Mouse (Mus musculus): ENCODE measurements around the gene Slc17a3. TPM values are rescaled to one million over a fixed set of nuclear protein-coding genes. Genes with fewer than 3 reads are reported as not detected.

Slc17a3 gene
- polyA plus RNA-seq, 1 experiment from 2014 or later, result 0.35 TPM

DNA sequence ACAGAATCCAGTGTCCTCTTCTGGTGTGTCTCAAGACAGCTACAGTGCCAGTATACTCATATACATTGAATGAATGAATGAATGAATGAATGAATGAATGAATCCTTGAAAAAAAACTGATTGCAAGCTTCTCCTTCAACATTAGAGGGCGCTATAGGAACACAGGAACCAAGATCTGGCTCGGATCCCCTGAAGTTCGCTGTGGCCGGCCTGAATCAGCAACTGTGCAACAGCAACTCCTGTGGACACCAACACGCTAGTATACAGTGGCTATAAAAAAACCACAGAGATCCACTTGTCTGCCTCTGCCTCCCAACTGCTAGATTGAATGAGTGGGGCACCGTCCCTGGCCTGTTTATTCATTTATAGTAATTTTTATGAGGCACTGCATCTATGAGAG, 6.2 kb upstream of the Slc17a3 start:
- H3K4me1 ChIP-seq (ENCODE audit: control insufficient read depth, insufficient read depth, low read length), result no peaks in the 10 kb centered on the region
- H3K27ac ChIP-seq (ENCODE audit: low read length), result no peak overlapping the region
- no peaks in the 10 kb centered on the region for H3K36me3 ChIP-seq (ENCODE audit: control insufficient read depth, insufficient read depth, low read length)
- H3K27me3 ChIP-seq (replicated peaks; ENCODE audit: control insufficient read depth, insufficient read depth, low read length), result no peaks in the 10 kb centered on the region
- no peaks in the 10 kb centered on the region for H3K9me3 ChIP-seq (ENCODE audit: control insufficient read depth, low read length)
- 6% methylated on average over 6 of the region's 6 CpGs for WGBS
- no peak overlapping the region for H3K4me3 ChIP-seq (ENCODE audit: low read length)
- no peak for ATAC-seq
- no peak overlapping the region for H3K9ac ChIP-seq (ENCODE audit: low read depth, low read length)
- no peak overlapping the region for H3K4me2 ChIP-seq (ENCODE audit: low read depth, low read length)

DNA sequence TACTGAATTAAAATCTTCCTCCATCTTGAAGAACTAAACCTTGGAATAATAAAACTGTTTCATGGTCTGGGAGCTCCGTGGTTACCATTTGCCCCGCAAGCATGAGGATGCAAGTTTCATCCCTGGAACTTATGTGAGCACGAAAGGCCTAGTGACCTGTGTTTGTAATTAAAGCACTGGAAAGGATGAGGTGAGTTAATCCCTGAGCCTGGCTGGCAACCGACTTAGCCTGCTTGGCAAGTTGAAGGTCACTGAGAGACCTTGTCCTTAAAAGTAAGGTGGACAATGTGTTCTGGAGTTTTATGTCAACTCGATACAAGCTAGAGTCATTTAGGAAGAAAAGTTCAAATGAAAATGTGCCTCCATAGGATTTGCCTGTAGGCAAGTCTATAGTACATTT, 4.4 kb upstream of the Slc17a3 start:
- ATAC-seq, result no peak
- Histone ChIP-seq H3K4me2 (ENCODE audit: low read depth, low read length) (no peak overlapping the region), H3K4me3 (ENCODE audit: low read length) (no peak overlapping the region), H3K27ac (ENCODE audit: low read length) (no peak overlapping the region), H3K27me3 (replicated peaks; ENCODE audit: control insufficient read depth, insufficient read depth, low read length) (no peaks in the 10 kb centered on the region), H3K9me3 (ENCODE audit: control insufficient read depth, low read length) (no peaks in the 10 kb centered on the region), H3K4me1 (ENCODE audit: control insufficient read depth, insufficient read depth, low read length) (no peaks in the 10 kb centered on the region), H3K9ac (ENCODE audit: low read depth, low read length) (no peak overlapping the region), H3K36me3 (ENCODE audit: control insufficient read depth, insufficient read depth, low read length) (no peaks in the 10 kb centered on the region)
- 92% methylated on average over 5 of the region's 5 CpGs for WGBS

DNA sequence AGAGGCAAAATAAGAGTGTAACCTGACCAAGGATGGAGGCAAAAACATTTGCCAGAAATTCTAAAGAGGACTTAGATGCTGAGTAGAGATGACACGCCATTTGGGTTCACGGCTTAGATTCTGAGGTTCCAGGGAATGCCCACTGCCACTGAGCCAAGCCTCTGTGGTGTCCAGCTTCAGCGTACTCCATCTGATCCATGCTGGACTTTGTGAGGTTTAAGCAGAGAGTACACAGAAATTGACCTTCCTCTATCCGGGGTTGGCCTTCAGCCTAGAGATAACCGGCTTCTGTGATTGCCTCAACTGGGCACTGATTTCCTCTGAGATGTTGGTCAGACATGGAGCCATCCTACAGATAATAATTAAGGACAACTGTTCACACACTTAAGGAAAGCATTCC, 2.6 kb upstream of the Slc17a3 start:
- 87% methylated on average over 5 of the region's 5 CpGs for WGBS
- Histone ChIP-seq H3K4me1 (ENCODE audit: control insufficient read depth, insufficient read depth, low read length) (no peaks in the 10 kb centered on the region), H3K9me3 (ENCODE audit: control insufficient read depth, low read length) (no peaks in the 10 kb centered on the region), H3K36me3 (ENCODE audit: control insufficient read depth, insufficient read depth, low read length) (no peaks in the 10 kb centered on the region), H3K9ac (ENCODE audit: low read depth, low read length) (no peak overlapping the region), H3K27me3 (replicated peaks; ENCODE audit: control insufficient read depth, insufficient read depth, low read length) (no peaks in the 10 kb centered on the region), H3K4me2 (ENCODE audit: low read depth, low read length) (no peak overlapping the region), H3K27ac (ENCODE audit: low read length) (no peak overlapping the region), H3K4me3 (ENCODE audit: low read length) (no peak overlapping the region)
- no peak for ATAC-seq

DNA sequence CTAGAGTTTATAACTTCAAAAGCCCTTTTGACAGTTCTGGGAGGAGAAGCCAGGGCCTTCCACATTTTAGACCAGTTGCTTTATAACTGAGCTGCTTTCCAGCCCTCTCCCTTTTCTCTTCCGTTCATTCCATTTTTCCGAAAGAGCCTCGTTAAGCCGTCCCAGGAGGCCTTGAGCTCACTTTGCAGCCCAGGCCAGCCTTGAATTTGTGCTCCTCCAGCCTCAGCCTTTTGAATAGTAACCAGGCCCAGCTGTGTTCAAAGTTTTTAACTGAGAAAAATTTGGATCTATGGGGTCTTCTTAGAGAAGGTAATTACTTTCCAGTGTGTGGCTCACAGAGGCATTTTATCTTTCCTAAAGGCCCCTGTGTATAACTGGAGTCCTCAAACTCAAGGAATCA, 6.6 kb downstream of the Slc17a3 start:
- 86% methylated on average over 4 of the region's 4 CpGs for WGBS
- H3K4me2 ChIP-seq (ENCODE audit: low read depth, low read length), result no peak overlapping the region

DNA sequence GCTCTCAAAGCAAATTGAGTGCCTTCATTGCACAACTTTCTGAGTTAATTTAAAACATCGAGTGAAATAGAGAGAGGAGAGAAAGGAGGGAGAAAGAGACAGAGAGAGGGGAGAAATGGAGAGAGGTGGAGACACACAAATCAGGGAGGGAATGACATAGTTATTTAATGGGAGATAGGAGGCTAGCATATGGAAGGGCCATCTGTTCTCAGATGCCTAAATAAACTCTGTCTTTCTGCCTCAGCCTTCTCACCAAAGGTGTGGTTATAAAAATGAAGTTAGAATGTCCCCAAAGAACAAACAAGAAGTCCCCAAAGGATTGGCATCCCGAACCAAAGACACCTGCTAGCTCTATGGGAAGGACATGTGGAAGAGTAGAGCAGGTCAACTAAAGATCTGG, 10.1 kb downstream of the Slc17a3 start:
- H3K4me1 ChIP-seq (ENCODE audit: control insufficient read depth, insufficient read depth, low read length), result no peaks in the 10 kb centered on the region
- H3K4me2 ChIP-seq (ENCODE audit: low read depth, low read length), result no peak overlapping the region
- no peak for ATAC-seq
- H3K36me3 ChIP-seq (ENCODE audit: control insufficient read depth, insufficient read depth, low read length), result no peaks in the 10 kb centered on the region
- WGBS, result 81% methylated on average over 2 of the region's 2 CpGs
- no peaks in the 10 kb centered on the region for H3K27me3 ChIP-seq (replicated peaks; ENCODE audit: control insufficient read depth, insufficient read depth, low read length)
- H3K9me3 ChIP-seq (ENCODE audit: control insufficient read depth, low read length), result no peaks in the 10 kb centered on the region
- no peak overlapping the region for H3K4me3 ChIP-seq (ENCODE audit: low read length)
- no peak overlapping the region for H3K27ac ChIP-seq (ENCODE audit: low read length)
- no peak overlapping the region for H3K9ac ChIP-seq (ENCODE audit: low read depth, low read length)

More for the DNA sequence above, 6.6 kb downstream of the Slc17a3 start:
- no peaks in the 10 kb centered on the region for H3K4me1 ChIP-seq (ENCODE audit: control insufficient read depth, insufficient read depth, low read length)
- H3K36me3 ChIP-seq (ENCODE audit: control insufficient read depth, insufficient read depth, low read length), result no peaks in the 10 kb centered on the region
- no peaks in the 10 kb centered on the region for H3K9me3 ChIP-seq (ENCODE audit: control insufficient read depth, low read length)
- no peak for ATAC-seq
- H3K27ac ChIP-seq (ENCODE audit: low read length), result no peak overlapping the region
- no peak overlapping the region for H3K9ac ChIP-seq (ENCODE audit: low read depth, low read length)
- H3K4me3 ChIP-seq (ENCODE audit: low read length), result no peak overlapping the region
- H3K27me3 ChIP-seq (replicated peaks; ENCODE audit: control insufficient read depth, insufficient read depth, low read length), result no peaks in the 10 kb centered on the region

DNA sequence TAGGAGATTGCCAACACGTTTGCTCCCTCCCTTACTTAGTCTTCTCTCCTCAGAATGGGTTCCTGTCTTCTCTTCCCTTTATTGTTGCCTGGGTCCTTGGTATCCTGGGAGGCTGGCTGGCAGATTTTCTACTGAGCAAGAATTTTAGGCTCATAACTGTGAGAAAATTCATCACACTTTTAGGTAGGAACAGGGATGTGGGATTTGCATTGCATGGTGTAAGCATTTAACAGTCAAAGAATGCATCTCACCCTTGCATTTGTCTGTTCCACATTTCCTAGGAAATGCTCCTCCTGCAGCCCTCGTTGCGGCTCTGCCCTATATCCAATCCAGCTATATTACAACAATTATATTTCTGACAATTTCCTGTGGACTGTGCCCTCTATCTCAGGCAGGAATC, 17.2 kb downstream of the Slc17a3 start:
- WGBS, result 53% methylated on average over 3 of the region's 3 CpGs
- Histone ChIP-seq H3K36me3 (ENCODE audit: control insufficient read depth, insufficient read depth, low read length) (no peaks in the 10 kb centered on the region), H3K9me3 (ENCODE audit: control insufficient read depth, low read length) (no peaks in the 10 kb centered on the region), H3K27me3 (replicated peaks; ENCODE audit: control insufficient read depth, insufficient read depth, low read length) (no peaks in the 10 kb centered on the region), H3K27ac (ENCODE audit: low read length) (no peak overlapping the region), H3K9ac (ENCODE audit: low read depth, low read length) (no peak overlapping the region), H3K4me3 (ENCODE audit: low read length) (no peak overlapping the region), H3K4me2 (ENCODE audit: low read depth, low read length) (no peak overlapping the region), H3K4me1 (ENCODE audit: control insufficient read depth, insufficient read depth, low read length) (no peaks in the 10 kb centered on the region)
- no peak for ATAC-seq

DNA sequence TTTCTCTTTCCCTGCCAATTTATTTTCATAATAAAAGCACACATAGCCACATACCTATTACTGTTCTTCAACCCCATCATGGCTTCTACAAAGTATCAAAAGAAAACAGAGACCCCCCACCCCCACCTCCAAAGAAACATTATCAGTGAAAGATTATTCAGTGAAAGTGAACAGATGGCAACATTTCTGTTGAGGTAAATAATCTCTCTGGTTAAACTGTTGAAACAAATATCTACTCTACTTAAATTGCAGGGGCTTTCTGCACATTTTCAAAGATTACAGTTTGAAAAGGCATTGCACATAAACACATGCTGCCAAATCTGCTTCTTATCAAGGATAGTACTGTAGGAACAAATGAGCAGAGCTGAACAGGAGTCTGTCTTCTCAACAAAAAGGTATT, 22.6 kb downstream of the Slc17a3 start:
- no peak overlapping the region for H3K4me2 ChIP-seq (ENCODE audit: low read depth, low read length)
- H3K4me1 ChIP-seq (ENCODE audit: control insufficient read depth, insufficient read depth, low read length), result 0 out of 2 replicates have a peak, but pooled peaks cover 6% of the 10 kb centered on the region

DNA sequence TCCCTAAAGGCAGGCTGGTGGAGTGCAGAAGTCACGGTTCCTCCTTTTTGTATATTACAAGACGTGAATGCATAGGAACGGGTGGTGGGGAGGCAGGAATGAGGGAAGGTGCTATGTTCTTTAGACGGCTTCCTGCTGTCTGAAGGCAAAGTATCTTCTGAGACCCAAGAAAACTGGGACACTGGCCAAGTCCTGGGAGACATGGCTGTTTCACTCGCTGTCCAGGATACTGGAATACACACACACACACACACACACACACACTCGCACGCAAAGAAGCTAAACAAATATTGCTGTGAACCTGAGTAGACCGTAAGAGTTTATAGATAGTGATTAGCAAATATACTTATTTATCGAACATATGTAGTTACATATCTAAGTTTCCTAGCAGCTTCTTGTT, 25.5 kb downstream of the Slc17a3 start:
- Histone ChIP-seq H3K27ac (ENCODE audit: low read length) (no peak overlapping the region), H3K4me2 (ENCODE audit: low read depth, low read length) (no peak overlapping the region), H3K36me3 (ENCODE audit: control insufficient read depth, insufficient read depth, low read length) (no peaks in the 10 kb centered on the region), H3K9me3 (ENCODE audit: control insufficient read depth, low read length) (no peaks in the 10 kb centered on the region), H3K9ac (ENCODE audit: low read depth, low read length) (no peak overlapping the region), H3K27me3 (replicated peaks; ENCODE audit: control insufficient read depth, insufficient read depth, low read length) (no peaks in the 10 kb centered on the region), H3K4me3 (ENCODE audit: low read length) (no peak overlapping the region), H3K4me1 (ENCODE audit: control insufficient read depth, insufficient read depth, low read length) (0 out of 2 replicates have a peak, but pooled peaks cover 6% of the 10 kb centered on the region)
- 51% methylated on average over 9 of the region's 9 CpGs for WGBS
- no peak for ATAC-seq

More for the DNA sequence above, 22.6 kb downstream of the Slc17a3 start:
- H3K27me3 ChIP-seq (replicated peaks; ENCODE audit: control insufficient read depth, insufficient read depth, low read length), result no peaks in the 10 kb centered on the region
- H3K27ac ChIP-seq (ENCODE audit: low read length), result no peak overlapping the region
- H3K9me3 ChIP-seq (ENCODE audit: control insufficient read depth, low read length), result no peaks in the 10 kb centered on the region
- no peak overlapping the region for H3K4me3 ChIP-seq (ENCODE audit: low read length)
- ATAC-seq, result no peak
- no peak overlapping the region for H3K9ac ChIP-seq (ENCODE audit: low read depth, low read length)
- no peaks in the 10 kb centered on the region for H3K36me3 ChIP-seq (ENCODE audit: control insufficient read depth, insufficient read depth, low read length)

DNA sequence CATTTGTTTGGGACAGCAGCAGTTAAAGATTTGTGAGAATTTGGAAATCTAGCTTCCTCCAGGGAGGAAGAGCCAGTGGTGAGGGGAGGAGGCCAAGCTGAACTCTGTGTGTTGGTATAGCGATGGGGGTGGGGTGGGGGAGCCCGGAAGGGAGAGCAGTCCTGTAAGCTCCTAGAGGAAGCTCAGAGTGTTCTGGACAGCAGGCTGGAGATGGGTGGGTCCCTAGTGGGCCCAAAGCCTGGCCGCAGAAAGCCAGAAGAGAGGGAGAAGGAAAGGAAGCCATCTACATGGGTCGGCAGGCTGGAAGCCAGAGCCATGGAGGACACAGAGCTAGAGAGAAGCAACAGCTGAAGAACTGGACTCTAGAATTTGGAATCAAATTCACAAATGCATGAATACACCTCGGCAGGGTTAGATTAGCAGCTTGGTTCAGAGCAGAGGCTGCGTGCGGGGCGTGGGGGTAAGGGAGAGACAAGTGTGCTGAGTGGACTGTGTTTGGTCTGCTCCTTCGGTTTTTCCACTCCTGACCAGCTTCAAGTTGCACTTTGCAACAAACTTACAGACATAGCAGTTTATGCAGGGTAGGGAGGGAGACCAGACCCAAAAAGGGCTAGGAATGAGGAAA, 27.0 kb downstream of the Slc17a3 start:
- H3K4me3 ChIP-seq (ENCODE audit: low read length), result no peak overlapping the region
- no peak overlapping the region for H3K9ac ChIP-seq (ENCODE audit: low read depth, low read length)
- H3K4me1 ChIP-seq (ENCODE audit: control insufficient read depth, insufficient read depth, low read length), result 0 out of 2 replicates have a peak, but pooled peaks cover 6% of the 10 kb centered on the region
- 64% methylated on average over 9 of the region's 9 CpGs for WGBS
- no peak overlapping the region for H3K27ac ChIP-seq (ENCODE audit: low read length)
- no peak overlapping the region for H3K4me2 ChIP-seq (ENCODE audit: low read depth, low read length)
- no peaks in the 10 kb centered on the region for H3K36me3 ChIP-seq (ENCODE audit: control insufficient read depth, insufficient read depth, low read length)
- ATAC-seq, result peak; percentile 52; the same call in 1 of the 2 replicates
- no peaks in the 10 kb centered on the region for H3K9me3 ChIP-seq (ENCODE audit: control insufficient read depth, low read length)
- no peaks in the 10 kb centered on the region for H3K27me3 ChIP-seq (replicated peaks; ENCODE audit: control insufficient read depth, insufficient read depth, low read length)

DNA sequence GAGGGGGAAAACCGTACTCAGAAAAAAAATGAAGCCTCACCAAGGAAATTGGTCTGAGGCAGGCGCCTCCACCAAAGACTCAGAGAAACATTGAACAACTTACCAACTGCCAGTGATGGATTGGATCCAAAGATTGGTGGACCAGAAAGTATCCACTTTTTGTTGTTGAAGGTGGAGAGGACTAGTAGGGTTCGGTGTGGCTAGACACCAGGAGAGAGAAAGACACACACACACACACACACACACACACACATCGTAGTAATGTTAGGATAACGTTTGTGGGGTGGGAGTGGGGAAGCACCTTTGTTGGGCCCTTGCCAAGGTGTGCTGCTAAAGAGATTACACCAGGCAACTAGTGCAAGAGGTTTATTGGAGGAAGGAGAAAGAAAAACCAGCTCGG, 27.8 kb downstream of the Slc17a3 start:
- Histone ChIP-seq H3K27me3 (replicated peaks; ENCODE audit: control insufficient read depth, insufficient read depth, low read length) (no peaks in the 10 kb centered on the region), H3K9ac (ENCODE audit: low read depth, low read length) (no peak overlapping the region), H3K9me3 (ENCODE audit: control insufficient read depth, low read length) (no peaks in the 10 kb centered on the region), H3K4me2 (ENCODE audit: low read depth, low read length) (no peak overlapping the region), H3K4me1 (ENCODE audit: control insufficient read depth, insufficient read depth, low read length) (0 out of 2 replicates have a peak, but pooled peaks cover 6% of the 10 kb centered on the region), H3K4me3 (ENCODE audit: low read length) (no peak overlapping the region), H3K27ac (ENCODE audit: low read length) (no peak overlapping the region), H3K36me3 (ENCODE audit: control insufficient read depth, insufficient read depth, low read length) (no peaks in the 10 kb centered on the region)
- ATAC-seq, result no peak
- 80% methylated on average over 6 of the region's 6 CpGs for WGBS
